Mouse (Mus musculus) hindbrain, embryonic 14.5 days (tissue): ENCODE data around the gene Gm12184. TPM values are rescaled to one million over a fixed set of nuclear protein-coding genes. Genes with fewer than 3 reads are reported as not detected.

Experiments used
- ATAC-seq: fragments of 200-750 bp; cut with Nextera tagmentation; 2 replicates; pipeline ENCODE4 v1.8.0; 2017; ENCODE audit warnings: moderate number of reproducible peaks, mild to moderate bottlenecking, moderate TSS enrichment, moderate library complexity; ENCODE audit not compliant: low FRiP score
- DNase-seq: peaks from one replicate; pipeline ENCODE4 v3.0.0-alpha.2; 2015; ENCODE audit warnings: low spot score
- H3K27ac ChIP-seq: fragments of 300-500 bp; sonication (generic); 2 replicates; pipeline ENCODE4 v1.5.1; 2014; ENCODE audit warnings: mild to moderate bottlenecking, moderate library complexity
- H3K27me3 ChIP-seq: fragments of 300-500 bp; sonication (generic); 2 replicates; pipeline ENCODE4 v1.6.1; 2014; ENCODE audit warnings: mild to moderate bottlenecking, low read length, mixed read lengths; ENCODE audit not compliant: control insufficient read depth, insufficient read depth
- H3K36me3 ChIP-seq: fragments of 300-500 bp; sonication (generic); replicated peaks from 2 replicates; pipeline ENCODE4 v1.6.1; 2014; ENCODE audit not compliant: control insufficient read depth, insufficient read depth
- H3K4me1 ChIP-seq: fragments of 300-500 bp; sonication (generic); replicated peaks from 2 replicates; pipeline ENCODE4 v1.6.1; 2014; ENCODE audit warnings: antibody characterized with exemption, low read length, mixed read lengths; ENCODE audit not compliant: control insufficient read depth, insufficient read depth
- H3K4me2 ChIP-seq: fragments of 300-500 bp; sonication (generic); replicated peaks from 2 replicates; pipeline ENCODE4 v1.6.1; 2014; ENCODE audit warnings: mild to moderate bottlenecking, moderate library complexity
- H3K4me3 ChIP-seq: fragments of 300-500 bp; sonication (generic); replicated peaks from 2 replicates; pipeline ENCODE4 v1.5.1; 2014; ENCODE audit warnings: mild to moderate bottlenecking, low read length
- H3K9ac ChIP-seq: fragments of 300-500 bp; sonication (generic); 2 replicates; pipeline ENCODE4 v1.6.1; 2014
- H3K9me3 ChIP-seq: fragments of 300-500 bp; sonication (generic); 2 replicates; pipeline ENCODE4 v1.6.1; 2016; ENCODE audit warnings: low read length; ENCODE audit not compliant: control insufficient read depth
- WGBS: fragments of 180-500 bp; shearing (Covaris S2); extraction: QIAGEN DNeasy Blood & Tissue Kit; methylation state at CpG from one replicate; pipeline ENCODE4 v1.1.7; 2014; 5-methylcytosine and 5-hydroxymethylcytosine counted together
- polyA plus RNA-seq: library from polyadenylated mRNA; unstranded; fragments of >200 nt; fragmentation: Nextera tagmentation; extraction: Ambion mirVana; gene quantifications from 2 replicates; pipeline ENCODE4 v1.2.1, GENCODE M21; 2014

Gene Gm12184
- polyA plus RNA-seq, 1 experiment from 2014 or later: 1.6 TPM

GRCm38 (mm10) chr11:48789215-48789614 is 37.2 kb downstream of the Gm12184 start:
- Histone ChIP-seq H3K4me1 (no peaks in the 10 kb centered on the region), H3K4me3 (no peak overlapping the region), H3K27ac (no peak overlapping the region), H3K4me2 (no peak overlapping the region), H3K9me3 (no peaks in the 10 kb centered on the region), H3K9ac (no peak overlapping the region), H3K36me3 (no peaks in the 10 kb centered on the region), H3K27me3 (no peaks in the 10 kb centered on the region)
- ATAC-seq: no peak
- DNase-seq: no peak
- 86% methylated on average over 5 of the region's 5 CpGs for WGBS

DNA sequence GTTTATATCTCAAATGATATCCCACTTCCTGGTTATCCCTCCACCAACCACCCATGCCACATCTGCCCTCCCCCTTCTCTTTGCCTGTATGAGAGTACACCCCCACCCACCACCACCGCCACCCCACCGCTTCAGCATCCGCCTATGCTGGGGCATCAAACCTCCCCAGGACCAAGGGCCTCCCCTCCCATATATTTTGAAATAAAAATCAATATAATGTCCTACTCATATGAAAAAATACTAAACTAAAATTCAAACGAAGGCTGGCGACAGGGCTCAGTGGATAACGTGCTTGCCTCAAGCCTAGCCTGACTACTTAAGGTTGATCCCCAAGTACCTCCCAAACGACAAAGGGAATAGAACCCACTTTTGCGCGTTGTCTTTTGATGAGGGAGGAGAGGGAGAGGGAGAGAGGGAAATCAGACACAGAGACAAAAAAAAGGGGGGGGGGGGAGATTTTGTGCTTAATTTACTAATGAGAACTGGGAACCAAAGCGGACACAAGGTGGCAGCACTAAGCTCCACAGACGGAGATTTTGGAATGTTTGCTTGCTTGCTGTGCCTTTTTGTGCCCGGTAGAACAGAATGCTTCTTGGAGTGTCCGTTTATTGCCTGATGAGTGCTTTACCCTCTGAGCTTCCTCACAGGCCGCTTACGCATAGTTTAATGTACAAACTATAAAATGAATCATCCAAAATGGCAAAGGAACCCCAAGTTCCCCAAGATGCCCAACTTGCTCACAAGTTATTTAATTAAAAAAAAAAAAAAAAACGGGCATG is 38.0 kb downstream of the Gm12184 start:
- Histone ChIP-seq H3K4me3 (peak overlapping the region; percentile 39), H3K9ac (peak overlapping the region; percentile 65), H3K4me2 (peak overlapping the region; percentile 64), H3K36me3 (no peaks in the 10 kb centered on the region), H3K9me3 (no peaks in the 10 kb centered on the region), H3K4me1 (no peaks in the 10 kb centered on the region), H3K27ac (peak overlapping the region; percentile 32; the same call in 1 of the 2 replicates), H3K27me3 (no peaks in the 10 kb centered on the region)
- DNase-seq (peak; percentile 83), ATAC-seq (peak; percentile 87)
- 5% methylated on average over 16 of the region's 16 CpGs for WGBS

DNA sequence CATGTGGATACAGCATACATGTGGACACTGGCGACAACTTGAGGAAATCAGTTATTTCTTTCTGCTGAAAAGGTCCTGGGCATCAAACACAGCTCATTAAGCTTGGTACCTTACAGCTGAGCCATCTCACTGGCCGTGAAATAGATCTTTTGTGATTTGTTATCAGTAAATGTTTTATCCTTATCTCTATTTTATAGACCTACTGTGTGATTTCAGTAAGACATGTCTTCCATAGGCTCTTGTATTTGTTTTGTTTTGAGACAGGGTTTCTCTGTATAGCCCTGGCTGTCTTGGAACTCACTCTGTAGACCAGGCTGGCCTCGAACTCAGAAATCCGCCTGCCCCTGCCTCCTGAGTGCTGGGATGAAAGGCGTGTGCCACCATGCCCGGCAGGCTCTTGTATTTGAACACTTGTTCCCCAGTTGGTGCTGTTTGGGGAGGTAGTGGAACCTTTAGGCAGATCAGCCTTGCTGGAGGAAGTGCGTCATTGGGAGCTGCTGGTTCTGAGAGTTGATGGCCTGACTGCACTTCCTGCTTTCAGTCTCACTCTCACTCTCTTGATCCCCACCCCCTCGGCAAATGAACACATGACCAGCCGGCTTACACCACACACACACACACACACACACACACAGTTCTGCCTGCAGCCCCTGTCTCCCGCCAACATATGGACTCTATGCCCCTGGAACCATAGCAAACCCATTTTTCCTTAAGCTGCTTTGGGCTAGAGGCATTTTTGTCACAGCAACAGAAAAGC is 38.8 kb downstream of the Gm12184 start:
- H3K9me3 ChIP-seq: no peaks in the 10 kb centered on the region
- peak; percentile 75 for ATAC-seq
- peak overlapping the region; percentile 64 for H3K4me2 ChIP-seq
- H3K9ac ChIP-seq: peak overlapping the region; percentile 65; the same call in 1 of the 2 replicates
- no peaks in the 10 kb centered on the region for H3K36me3 ChIP-seq
- H3K4me1 ChIP-seq: no peaks in the 10 kb centered on the region
- no peaks in the 10 kb centered on the region for H3K27me3 ChIP-seq
- peak; percentile 46 for DNase-seq
- peak overlapping the region; percentile 39 for H3K4me3 ChIP-seq
- H3K27ac ChIP-seq: 0 out of 2 replicates have a peak overlapping the region, but pooled peaks have one; percentile 32
- WGBS: 51% methylated on average over 10 of the region's 10 CpGs

DNA sequence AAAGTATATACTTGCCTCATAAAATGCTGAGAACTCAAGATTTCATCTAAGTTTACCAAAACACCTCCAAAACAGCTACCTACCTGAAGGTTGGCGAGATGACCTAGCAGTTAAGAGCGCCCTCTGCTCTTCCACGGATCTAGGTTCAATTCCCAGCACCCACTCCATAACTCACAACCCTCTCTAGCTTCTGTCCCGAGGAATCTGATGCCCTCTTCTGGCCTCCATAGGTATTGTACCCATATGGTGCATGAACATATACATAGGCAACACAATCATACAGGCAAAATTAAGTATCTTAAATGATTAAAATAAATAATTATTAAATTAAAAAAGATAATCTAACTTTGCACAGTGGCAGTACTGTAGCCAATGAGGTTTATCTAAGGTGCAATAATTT is 44.2 kb downstream of the Gm12184 start:
- WGBS: 83% methylated on average over 4 of the region's 4 CpGs
- Histone ChIP-seq H3K4me2 (no peak overlapping the region), H3K9ac (no peak overlapping the region), H3K27ac (no peak overlapping the region), H3K36me3 (no peaks in the 10 kb centered on the region), H3K9me3 (no peaks in the 10 kb centered on the region), H3K4me3 (no peak overlapping the region), H3K27me3 (no peaks in the 10 kb centered on the region), H3K4me1 (no peaks in the 10 kb centered on the region)
- ATAC-seq: no peak
- no peak for DNase-seq

DNA sequence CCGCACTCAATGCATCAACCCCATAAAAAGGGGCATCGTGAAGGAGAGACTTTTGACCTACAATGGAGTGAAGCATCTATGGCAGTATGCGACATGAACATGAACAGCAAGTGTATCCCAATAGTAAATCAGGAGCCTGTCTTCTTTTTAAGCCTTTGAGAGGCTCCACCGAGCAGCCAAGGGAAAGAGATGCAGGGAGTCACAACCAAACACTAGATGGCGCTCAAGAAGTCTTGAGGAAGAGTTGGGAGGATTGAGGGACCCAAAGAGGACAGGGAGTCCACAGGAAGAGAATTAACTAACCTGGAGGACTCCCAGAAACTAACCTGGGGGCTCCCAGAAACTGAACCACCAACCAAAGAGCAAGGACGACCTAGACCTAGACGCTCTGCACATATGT is 47.0 kb downstream of the Gm12184 start:
- Histone ChIP-seq H3K36me3 (no peaks in the 10 kb centered on the region), H3K4me2 (no peak overlapping the region), H3K9ac (no peak overlapping the region), H3K4me3 (no peak overlapping the region), H3K4me1 (no peaks in the 10 kb centered on the region), H3K27ac (no peak overlapping the region), H3K27me3 (no peaks in the 10 kb centered on the region), H3K9me3 (no peaks in the 10 kb centered on the region)
- DNase-seq (no peak), ATAC-seq (no peak)
- WGBS: 34% methylated on average over 7 of the region's 7 CpGs

DNA sequence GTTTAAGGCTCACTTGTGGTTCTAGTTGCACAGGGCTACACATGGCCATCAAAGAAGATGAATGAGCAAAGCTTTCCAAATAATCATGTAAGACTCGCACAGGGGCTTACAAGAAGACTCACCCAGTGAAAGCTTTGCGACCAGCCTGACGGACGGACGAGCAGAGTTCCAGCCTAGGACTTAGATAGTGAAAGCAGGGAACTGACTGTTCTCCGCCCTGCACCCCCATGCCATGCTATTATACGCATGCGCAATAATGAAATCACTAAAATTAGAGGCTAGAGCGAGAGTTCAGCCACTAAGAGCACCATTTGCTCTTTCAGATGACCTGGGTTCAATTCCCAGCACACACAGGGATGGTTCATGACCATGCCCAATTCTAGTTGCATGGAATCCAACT is 49.2 kb downstream of the Gm12184 start:
- Histone ChIP-seq H3K36me3 (no peaks in the 10 kb centered on the region), H3K9ac (no peak overlapping the region), H3K4me2 (no peak overlapping the region), H3K27ac (no peak overlapping the region), H3K4me3 (no peak overlapping the region), H3K9me3 (no peaks in the 10 kb centered on the region), H3K4me1 (no peaks in the 10 kb centered on the region), H3K27me3 (no peaks in the 10 kb centered on the region)
- 92% methylated on average over 9 of the region's 9 CpGs for WGBS
- ATAC-seq (no peak), DNase-seq (no peak)

- Histone ChIP-seq H3K4me1 (no peaks in the 10 kb centered on the region), H3K9ac (no peak overlapping the region), H3K36me3 (no peaks in the 10 kb centered on the region), H3K27me3 (no peaks in the 10 kb centered on the region), H3K4me2 (no peak overlapping the region), H3K27ac (no peak overlapping the region), H3K4me3 (no peak overlapping the region), H3K9me3 (no peaks in the 10 kb centered on the region)
- ATAC-seq (no peak), DNase-seq (no peak)
- WGBS: 46% methylated on average over 9 of the region's 9 CpGs
These were observed 49.8 kb downstream of the Gm12184 start for GRCm38 (mm10) chr11:48776664-48777063.

GRCm38 (mm10) chr11:48775483-48775882 is 51.0 kb downstream of the Gm12184 start:
- Histone ChIP-seq H3K27ac (no peak overlapping the region), H3K4me3 (no peak overlapping the region)
- WGBS: 3% methylated on average over 7 of the region's 7 CpGs

More at GRCm38 (mm10) chr11:48775483-48775882, 51.0 kb downstream of the Gm12184 start:
- H3K36me3 ChIP-seq: no peaks in the 10 kb centered on the region
- H3K9ac ChIP-seq: no peak overlapping the region
- peak; percentile 83 for DNase-seq
- H3K27me3 ChIP-seq: no peaks in the 10 kb centered on the region
- no peaks in the 10 kb centered on the region for H3K9me3 ChIP-seq
- peak overlapping the region; percentile 41 for H3K4me2 ChIP-seq
- H3K4me1 ChIP-seq: no peaks in the 10 kb centered on the region
- 0 out of 2 replicates have a peak, but pooled peaks have one; percentile 25 for ATAC-seq
